Mouse (Mus musculus) embryonic facial prominence, embryonic 15.5 days (tissue): ENCODE measurements around the gene Pnp. TPM values are rescaled to one million over a fixed set of nuclear protein-coding genes. Genes with fewer than 3 reads are reported as not detected.
"Not testable (repeated sequence)": the region's sequence is repeated elsewhere in the genome, so short reads cannot be mapped to it uniquely, and the experiment has no call there.

Source experiments
- ATAC-seq: fragments of 200-750 bp; cut with Nextera tagmentation; 2 replicates; pipeline ENCODE4 v1.8.0; 2017; ENCODE audit warnings: low read depth, moderate TSS enrichment; ENCODE audit not compliant: insufficient number of reproducible peaks, low FRiP score, low TSS enrichment
- H3K27ac ChIP-seq: fragments of 300-500 bp; sonication (generic); replicated peaks from 2 replicates; pipeline ENCODE4 v1.5.1; 2015; ENCODE audit warnings: mild to moderate bottlenecking, inconsistent platforms
- H3K27me3 ChIP-seq: fragments of 300-500 bp; sonication (generic); 2 replicates; pipeline ENCODE4 v1.6.1; 2015; ENCODE audit warnings: inconsistent platforms
- H3K36me3 ChIP-seq: fragments of 300-500 bp; sonication (generic); 2 replicates; pipeline ENCODE4 v1.6.1; 2015; ENCODE audit warnings: mild to moderate bottlenecking, inconsistent platforms
- H3K4me1 ChIP-seq: fragments of 300-500 bp; sonication (generic); 2 replicates; pipeline ENCODE4 v1.6.1; 2015; ENCODE audit warnings: inconsistent platforms
- H3K4me2 ChIP-seq: fragments of 300-500 bp; sonication (generic); replicated peaks from 2 replicates; pipeline ENCODE4 v1.6.1; 2015; ENCODE audit warnings: mild to moderate bottlenecking, inconsistent platforms
- H3K4me3 ChIP-seq: fragments of 300-500 bp; sonication (generic); replicated peaks from 2 replicates; pipeline ENCODE4 v1.5.1; 2015; ENCODE audit warnings: mild to moderate bottlenecking, inconsistent platforms
- H3K9ac ChIP-seq: fragments of 300-500 bp; sonication (generic); 2 replicates; pipeline ENCODE4 v1.6.1; 2015; ENCODE audit warnings: inconsistent platforms
- H3K9me3 ChIP-seq: fragments of 300-500 bp; sonication (generic); replicated peaks from 2 replicates; pipeline ENCODE4 v1.6.1; 2016; ENCODE audit warnings: inconsistent platforms
- WGBS: fragments of 180-500 bp; shearing (Covaris S2); methylation state at CpG from one replicate; pipeline ENCODE4 v1.1.7; 2015; 5-methylcytosine and 5-hydroxymethylcytosine counted together
- polyA plus RNA-seq: library from polyadenylated mRNA; unstranded; fragments of >200 nt; fragmentation: Nextera tagmentation; extraction: Ambion mirVana; gene quantifications from 2 replicates; pipeline ENCODE4 v1.2.1, GENCODE M21; 2015

The Pnp gene
- polyA plus RNA-seq, 1 experiment from 2014 or later: 55.5 TPM

GRCm38 (mm10) chr14:50931493-50932020, 675 bp downstream of the Pnp start:
- 8% methylated on average over 12 of the region's 12 CpGs for WGBS
- peaks cover 28% of the 10 kb centered on the region for H3K36me3 ChIP-seq
- H3K4me1 ChIP-seq: peaks cover 20% of the 10 kb centered on the region
- H3K27ac ChIP-seq: peak overlapping the region; percentile 94
- no peak for ATAC-seq
- H3K9ac ChIP-seq: peak overlapping the region; percentile 48
- no peaks in the 10 kb centered on the region for H3K9me3 ChIP-seq
- H3K4me2 ChIP-seq: peak overlapping the region; percentile 80
- H3K27me3 ChIP-seq: no peaks in the 10 kb centered on the region
- peak overlapping the region; percentile 87 for H3K4me3 ChIP-seq

GRCm38 (mm10) chr14:50936649-50937048, 5.8 kb downstream of the Pnp start:
- Histone ChIP-seq H3K27ac (no peak overlapping the region), H3K27me3 (no peaks in the 10 kb centered on the region), H3K4me3 (no peak overlapping the region), H3K4me1 (peaks cover 4% of the 10 kb centered on the region), H3K36me3 (no peaks in the 10 kb centered on the region), H3K9me3 (no peaks in the 10 kb centered on the region), H3K4me2 (no peak overlapping the region), H3K9ac (no peak overlapping the region)
- no peak for ATAC-seq
- WGBS: 57% methylated on average over 1 of the region's 1 CpGs

GRCm38 (mm10) chr14:50938119-50938908, 7.4 kb downstream of the Pnp start:
- 87% methylated on average over 3 of the region's 3 CpGs for WGBS
- Histone ChIP-seq H3K9ac (no peak overlapping the region), H3K36me3 (no peaks in the 10 kb centered on the region), H3K4me2 (no peak overlapping the region), H3K27ac (no peak overlapping the region), H3K4me3 (no peak overlapping the region), H3K4me1 (no peaks in the 10 kb centered on the region), H3K27me3 (no peaks in the 10 kb centered on the region), H3K9me3 (no peaks in the 10 kb centered on the region)
- no peak for ATAC-seq

- Histone ChIP-seq H3K27me3 (no peaks in the 10 kb centered on the region), H3K9me3 (no peaks in the 10 kb centered on the region), H3K36me3 (no peaks in the 10 kb centered on the region), H3K4me3 (no peak overlapping the region), H3K4me1 (no peaks in the 10 kb centered on the region), H3K4me2 (no peak overlapping the region), H3K9ac (no peak overlapping the region), H3K27ac (no peak overlapping the region)
- 35% methylated on average over 2 of the region's 2 CpGs for WGBS
- ATAC-seq: no peak
These were observed 8.1 kb downstream of the Pnp start for GRCm38 (mm10) chr14:50938940-50939339.

- peak within 1 kb of the TSS; percentile 90 for H3K27ac ChIP-seq
- H3K36me3 ChIP-seq: no peaks in the 10 kb centered on the region
- no peaks in the 10 kb centered on the region for H3K27me3 ChIP-seq
- no peaks in the 10 kb centered on the region for H3K9me3 ChIP-seq
- peaks cover 6% of the 10 kb centered on the region; the same call in 1 of the 2 replicates for H3K4me1 ChIP-seq
- ATAC-seq: peak; percentile 98
- peak within 1 kb of the TSS; percentile 39 for H3K9ac ChIP-seq
- 14% methylated on average over 31 of the region's 31 CpGs for WGBS
- H3K4me2 ChIP-seq: peak within 1 kb of the TSS; percentile 60
- peak within 1 kb of the TSS; percentile 55 for H3K4me3 ChIP-seq
These were observed 13.2 kb downstream of the Pnp start, which contains the start of gene Gm49342 for GRCm38 (mm10) chr14:50943932-50944667. TSS of gene Gm49342 (plus strand) at chr14:50944517.

GRCm38 (mm10) chr14:50944668-50945033, 13.8 kb downstream of the Pnp start:
- not testable (repeated sequence) for H3K27me3 ChIP-seq, H3K4me1 ChIP-seq, H3K36me3 ChIP-seq, H3K9me3 ChIP-seq
- 0% methylated on average over 15 of the region's 15 CpGs for WGBS
- peak overlapping the region; percentile 60 for H3K4me2 ChIP-seq
- peak overlapping the region; percentile 90 for H3K27ac ChIP-seq
- peak overlapping the region; percentile 55 for H3K4me3 ChIP-seq
- ATAC-seq: peak; percentile 92
- peak overlapping the region; percentile 39 for H3K9ac ChIP-seq

GRCm38 (mm10) chr14:50945081-50945480, 14.2 kb downstream of the Pnp start:
- not testable (repeated sequence) for ATAC-seq, H3K9me3 ChIP-seq, H3K36me3 ChIP-seq, H3K27me3 ChIP-seq, H3K4me1 ChIP-seq
- Histone ChIP-seq H3K27ac (peak overlapping the region; percentile 90), H3K9ac (peak overlapping the region; percentile 15; the same call in 1 of the 2 replicates), H3K4me3 (peak overlapping the region; percentile 55), H3K4me2 (peak overlapping the region; percentile 60)
- 6% methylated on average over 6 of the region's 6 CpGs for WGBS

- Histone ChIP-seq H3K4me2 (peak overlapping the region; percentile 60), H3K4me3 (peak overlapping the region; percentile 55)
- not testable (repeated sequence) for H3K9me3 ChIP-seq, H3K9ac ChIP-seq, H3K27ac ChIP-seq, H3K27me3 ChIP-seq, H3K4me1 ChIP-seq, H3K36me3 ChIP-seq, ATAC-seq
- 18% methylated on average over 3 of the region's 3 CpGs for WGBS
These were observed 14.6 kb downstream of the Pnp start for GRCm38 (mm10) chr14:50945526-50945925.

- no peak for ATAC-seq
- 82% methylated on average over 10 of the region's 10 CpGs for WGBS
- H3K27me3 ChIP-seq: no peaks in the 10 kb centered on the region
- H3K4me2 ChIP-seq: no peak overlapping the region
- no peaks in the 10 kb centered on the region for H3K4me1 ChIP-seq
- no peak overlapping the region for H3K4me3 ChIP-seq
- H3K36me3 ChIP-seq: peaks cover 8% of the 10 kb centered on the region
- H3K9me3 ChIP-seq: no peaks in the 10 kb centered on the region
- no peak overlapping the region for H3K27ac ChIP-seq
- H3K9ac ChIP-seq: no peak overlapping the region
These were observed 24.6 kb downstream of the Pnp start for GRCm38 (mm10) chr14:50955487-50955886.

GRCm38 (mm10) chr14:50955942-50956508, 25.1 kb downstream of the Pnp start, which contains the start of gene Pnp2:
TSS of gene Pnp2 (plus strand) at chr14:50955992.
- Histone ChIP-seq H3K4me3 (peak within 1 kb of the TSS; percentile 17; the same call in 1 of the 2 replicates), H3K4me2 (peak within 1 kb of the TSS; percentile 32)
- not testable (repeated sequence) for H3K4me1 ChIP-seq, H3K9me3 ChIP-seq, H3K36me3 ChIP-seq, H3K27me3 ChIP-seq, H3K27ac ChIP-seq, H3K9ac ChIP-seq
- WGBS: 7% methylated on average over 19 of the region's 19 CpGs
- peak; percentile 73 for ATAC-seq

GRCm38 (mm10) chr14:50956724-50957123, 25.8 kb downstream of the Pnp start:
- not testable (repeated sequence) for H3K4me2 ChIP-seq

More at GRCm38 (mm10) chr14:50956724-50957123, 25.8 kb downstream of the Pnp start:
- not testable (repeated sequence) for H3K27me3 ChIP-seq, ATAC-seq, H3K4me1 ChIP-seq, H3K9ac ChIP-seq, H3K36me3 ChIP-seq, H3K27ac ChIP-seq, H3K9me3 ChIP-seq, H3K4me3 ChIP-seq
- 75% methylated on average over 6 of the region's 6 CpGs for WGBS
